Mouse (Mus musculus) 3T3-L1 (cell line): ENCODE results near the gene Trpm4.
"Not testable (repeated sequence)": the region's sequence is repeated elsewhere in the genome, so short reads cannot be mapped to it uniquely, and the experiment has no call there.

Experiments
- DNase-seq: peaks from one replicate; pipeline ENCODE4 v3.0.0-alpha.2; 2015; ENCODE audit warnings: low read depth, low spot score

Gene Trpm4

DNA sequence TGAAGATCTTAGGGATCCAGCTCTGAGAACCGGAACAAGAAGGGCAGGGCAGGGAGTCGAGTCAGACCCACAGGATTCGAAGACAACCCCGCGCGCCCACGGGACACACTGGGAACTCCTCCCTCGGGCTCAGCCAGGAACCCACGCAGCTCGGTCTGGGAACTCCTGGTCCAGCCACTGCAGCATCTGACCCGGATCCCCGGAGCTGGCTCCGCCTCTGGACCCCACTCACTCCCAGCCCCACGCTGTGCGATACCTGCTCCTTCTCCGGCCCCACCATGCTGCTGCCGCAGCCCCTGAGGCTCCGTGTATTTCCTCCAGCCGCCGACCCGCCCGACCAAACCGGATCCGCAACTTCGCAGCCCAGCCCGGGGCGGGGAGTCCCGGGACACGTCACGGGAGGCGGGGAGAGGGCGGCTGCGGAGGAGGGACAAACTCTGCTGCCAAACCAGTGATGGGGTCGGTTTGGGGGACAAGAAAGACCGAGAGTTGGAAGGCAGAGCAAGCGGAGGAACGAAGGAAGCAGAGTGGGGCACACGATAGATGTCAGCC lies at the start of gene Trpm4:
Gene Trpm4 (minus strand): TSS at position 350 of the 552 bp plus-strand sequence.
- peak; percentile 68 for DNase-seq

DNA sequence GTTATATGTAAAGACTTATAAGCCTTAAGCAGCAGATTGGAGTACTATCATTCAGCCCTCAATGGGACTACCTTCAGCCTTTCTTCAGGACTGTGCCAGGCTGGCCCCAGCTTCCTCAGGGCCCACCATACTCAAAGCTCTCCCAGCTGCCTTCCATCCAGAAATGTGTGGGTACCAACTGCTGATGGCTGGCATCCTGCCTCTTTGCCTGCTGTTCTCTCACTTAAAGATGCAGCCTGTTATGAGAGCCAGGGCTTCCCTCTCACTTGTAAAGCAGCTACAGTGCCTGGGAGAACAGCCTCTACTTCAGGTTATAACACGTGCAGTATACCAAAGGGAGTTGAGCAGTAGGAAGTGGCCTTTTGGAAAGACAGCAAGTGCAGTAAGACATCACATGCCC lies 42.5 kb upstream of the Trpm4 start:
- DNase-seq = no peak

DNA sequence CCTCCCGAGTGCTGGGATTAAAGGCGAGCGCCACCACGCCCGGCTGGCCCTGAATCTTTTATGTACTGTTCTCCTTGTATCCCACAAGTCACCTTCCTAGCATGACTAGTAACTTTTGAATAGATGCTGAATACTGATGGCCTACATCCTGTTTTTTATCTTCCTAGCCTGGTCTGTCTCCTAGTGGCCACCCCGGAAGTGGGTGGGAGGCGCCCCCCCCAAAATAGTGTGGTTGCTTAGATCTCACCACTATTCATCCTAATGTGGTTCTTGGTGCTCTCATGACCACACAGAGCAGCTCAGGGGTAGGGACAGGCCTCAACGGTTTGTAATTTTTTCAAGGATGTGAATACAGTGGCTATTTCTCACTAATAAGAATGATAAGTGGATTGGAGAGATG lies 41.0 kb upstream of the Trpm4 start:
- DNase-seq = no peak

DNA sequence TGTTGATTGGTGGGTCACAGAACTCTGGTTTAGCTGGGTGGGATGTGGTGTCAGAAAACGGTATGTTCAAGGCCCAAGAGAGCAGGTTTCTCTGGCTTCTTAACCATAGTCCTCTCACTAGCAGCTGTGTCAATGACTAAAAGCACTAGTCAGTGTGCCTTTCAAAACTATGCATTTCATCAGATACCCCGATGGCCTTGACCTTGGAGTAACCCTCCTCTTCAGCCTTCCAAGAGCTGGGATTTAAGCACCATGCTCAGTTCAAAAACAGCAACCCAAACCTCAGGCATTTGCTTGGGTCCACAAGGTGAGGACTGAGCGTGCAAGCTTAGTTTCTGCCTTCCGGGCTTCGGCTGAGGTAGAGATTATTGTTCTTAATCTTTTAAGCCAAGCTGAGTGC lies 38.8 kb upstream of the Trpm4 start:
- DNase-seq = no peak

DNA sequence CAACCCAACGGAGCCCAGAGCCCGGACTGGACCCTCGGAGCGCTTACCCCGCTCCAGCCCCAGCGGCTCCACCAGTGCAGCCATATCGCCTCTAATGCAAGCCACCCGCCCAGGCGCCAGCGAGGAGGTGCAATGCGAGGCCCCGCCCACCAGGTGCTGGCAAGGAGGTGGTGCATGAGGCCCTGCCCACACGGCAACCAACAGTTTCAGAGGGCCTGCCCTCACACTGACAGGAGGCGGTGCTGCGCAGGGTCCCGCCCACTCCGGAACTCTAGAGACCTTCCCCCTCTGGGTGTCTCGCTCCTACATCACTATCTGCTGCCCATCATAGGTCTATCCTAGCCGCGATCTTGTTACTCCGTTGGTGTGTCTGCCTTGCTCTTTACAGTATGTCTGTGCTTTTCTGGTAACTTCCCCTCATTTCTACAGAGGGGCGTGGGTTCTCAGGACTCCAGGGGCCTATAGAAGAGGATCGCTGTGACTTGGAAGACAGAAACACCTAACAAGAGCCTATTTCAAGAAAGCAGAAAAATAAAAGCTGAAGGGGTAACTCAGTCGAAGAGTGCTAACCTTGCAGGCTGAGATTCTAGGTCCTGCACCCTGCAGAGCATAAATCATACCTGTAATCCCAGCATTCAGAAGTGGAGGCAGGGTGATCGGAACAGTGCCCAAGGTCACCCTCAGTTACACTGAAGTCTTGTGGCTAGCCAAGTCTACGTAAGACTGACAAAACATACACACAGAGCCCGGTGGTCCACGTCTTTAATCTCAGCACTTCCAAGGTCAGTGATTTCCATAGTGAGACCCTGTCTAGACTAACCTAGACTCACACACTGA lies 37.1 kb upstream of the Trpm4 start, which contains the start of gene Lin7b:
Gene Lin7b (minus strand): TSS at position 109 of the 837 bp plus-strand sequence.
- no peak for DNase-seq

DNA sequence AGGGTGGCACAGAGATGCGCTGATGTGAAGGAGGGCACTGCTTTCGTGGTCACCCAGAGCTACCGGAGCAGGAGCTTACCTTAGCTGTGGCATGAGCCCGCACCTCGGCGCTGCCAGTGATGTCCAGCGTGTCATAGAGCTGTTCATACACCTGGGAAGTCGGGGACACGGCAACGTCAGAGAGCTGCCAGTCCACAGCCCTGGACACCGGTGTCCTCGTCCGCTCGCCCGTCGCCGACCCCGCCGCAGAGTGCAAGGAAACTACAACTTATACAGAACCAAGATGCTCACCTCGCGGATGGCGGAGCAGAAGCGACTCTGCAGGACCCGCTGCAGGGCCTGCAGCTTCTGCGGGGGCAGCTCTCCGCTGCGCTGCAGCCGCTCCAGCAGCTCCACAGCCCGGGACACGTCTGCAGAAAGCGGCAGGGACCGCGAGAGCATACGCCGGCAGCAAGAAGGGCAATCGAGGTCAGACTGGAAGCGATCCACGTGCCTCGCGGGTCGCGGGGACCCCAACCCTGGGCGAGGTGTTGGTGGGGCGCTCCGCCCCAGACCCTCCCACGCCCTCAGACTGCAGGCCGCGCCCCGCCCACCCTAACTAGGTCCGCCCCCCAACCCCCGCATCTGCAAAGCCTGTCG lies 36.4 kb upstream of the Trpm4 start:
- DNase-seq = no peak

DNA sequence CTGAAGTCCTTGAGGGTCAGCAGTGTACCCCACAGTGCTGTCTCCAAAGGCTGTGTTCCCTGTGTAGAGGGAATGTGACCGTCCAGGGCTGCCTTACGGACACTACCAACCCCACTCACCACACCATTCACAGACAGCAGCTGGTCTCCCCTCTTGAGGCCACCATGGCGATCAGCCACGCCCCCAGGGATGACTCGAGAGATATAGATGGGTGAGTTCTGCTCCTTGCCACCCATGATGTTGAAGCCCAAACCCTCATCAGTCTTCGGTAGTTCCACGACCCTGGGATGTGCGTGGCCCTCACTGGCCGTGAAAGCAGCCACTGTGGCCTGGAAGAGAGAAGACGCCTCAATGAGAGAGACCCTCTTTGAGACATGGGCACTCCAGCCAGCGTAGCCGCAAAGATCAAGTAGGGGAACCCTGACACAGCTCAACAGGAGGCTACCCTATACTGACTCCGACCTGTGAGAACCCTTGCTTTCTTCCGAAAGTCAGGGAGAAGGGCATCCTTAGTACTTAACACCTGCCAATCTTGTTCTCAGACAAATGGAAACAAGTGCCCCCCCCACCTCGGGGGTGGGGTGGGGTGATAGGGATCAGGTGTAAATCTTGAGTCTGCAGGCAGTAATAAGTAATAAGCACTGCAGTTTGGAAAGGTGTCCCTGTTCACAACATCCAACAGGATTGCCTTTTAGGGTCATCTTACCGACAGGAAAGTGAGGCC lies 35.6 kb upstream of the Trpm4 start:
- DNase-seq = no peak

DNA sequence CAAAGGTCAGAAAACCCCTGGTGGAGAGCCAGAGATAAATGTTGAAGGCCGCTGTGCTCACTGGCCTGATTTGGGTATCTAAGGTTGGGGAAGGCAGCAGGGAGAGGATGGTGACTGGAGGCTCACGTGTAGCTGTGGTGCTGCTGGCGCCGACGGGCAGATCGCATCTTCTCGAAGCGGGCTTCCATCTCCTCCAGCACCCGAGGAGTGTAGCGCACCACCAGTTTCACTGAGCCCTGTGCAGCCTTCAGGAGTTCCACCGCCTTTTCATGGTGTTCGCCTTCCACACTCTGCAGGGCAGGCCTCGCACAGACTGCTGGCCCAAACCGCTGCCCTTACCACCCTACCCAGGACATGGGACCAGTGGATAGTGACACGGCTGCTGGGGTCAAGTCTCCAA lies 34.6 kb upstream of the Trpm4 start:
- DNase-seq = no peak

DNA sequence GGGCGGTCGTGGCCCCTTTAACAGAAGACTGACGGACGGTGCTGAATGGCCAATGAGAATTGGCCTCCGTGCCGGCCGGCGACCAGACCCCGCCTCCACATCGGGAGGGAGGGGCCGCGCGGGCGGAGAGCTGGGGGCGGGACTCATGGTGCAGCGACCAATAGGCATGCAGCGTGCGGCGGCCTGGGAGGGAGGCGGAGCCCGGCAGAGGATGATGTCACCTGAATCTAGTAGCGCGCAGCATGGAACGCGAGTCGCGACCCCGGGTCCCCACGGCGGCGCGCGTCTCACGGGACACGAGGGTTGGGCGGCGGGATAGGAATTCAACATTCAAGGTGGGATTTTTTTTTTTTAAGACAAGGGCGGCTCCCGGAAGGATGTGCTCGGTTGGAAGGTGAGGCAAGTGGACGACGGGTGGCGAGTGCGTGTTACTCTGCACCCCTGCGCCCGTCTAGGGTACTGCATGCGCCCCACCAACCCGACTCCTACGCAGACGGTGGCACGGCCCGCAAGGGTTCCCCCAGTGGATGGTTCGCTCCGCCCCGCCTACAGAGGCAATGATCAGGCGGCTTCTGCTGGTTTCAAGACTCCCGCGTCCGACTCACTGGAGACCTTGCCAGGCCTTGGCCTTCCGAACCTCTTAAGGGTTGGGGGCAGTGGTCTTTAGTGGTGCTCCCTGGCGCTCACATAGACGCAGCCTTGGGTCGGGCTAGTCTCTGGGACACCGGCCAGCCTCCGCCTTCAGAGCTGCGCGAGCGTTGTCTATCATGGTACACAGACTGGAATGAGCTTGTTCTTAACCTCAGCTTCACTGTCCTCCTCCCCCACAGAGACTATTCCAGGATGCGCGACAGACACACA lies 33.7 kb upstream of the Trpm4 start:
- DNase-seq = peak; percentile 92

DNA sequence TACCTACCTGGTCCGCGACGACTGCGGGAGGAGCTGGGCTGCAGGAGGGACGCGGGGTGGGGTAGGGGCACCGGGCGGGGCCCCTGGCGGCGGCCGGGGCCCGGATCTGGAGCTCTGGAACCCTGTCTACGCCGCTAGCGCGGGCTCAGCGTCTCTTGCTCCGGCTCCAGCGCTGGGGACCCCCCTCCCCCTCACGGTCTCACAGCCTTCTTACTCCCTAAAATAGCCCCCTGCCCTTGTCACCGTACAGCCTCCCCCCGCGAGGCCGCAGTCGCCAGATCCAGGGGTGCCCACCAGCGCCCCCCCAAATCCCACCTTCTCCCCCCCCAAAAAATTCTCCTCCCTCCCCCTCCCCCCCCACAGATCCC lies 33.1 kb upstream of the Trpm4 start, which contains the start of gene Ppfia3:
Gene Ppfia3 (minus strand): TSS at position 368 of the 368 bp plus-strand sequence.
- DNase-seq = no peak

DNA sequence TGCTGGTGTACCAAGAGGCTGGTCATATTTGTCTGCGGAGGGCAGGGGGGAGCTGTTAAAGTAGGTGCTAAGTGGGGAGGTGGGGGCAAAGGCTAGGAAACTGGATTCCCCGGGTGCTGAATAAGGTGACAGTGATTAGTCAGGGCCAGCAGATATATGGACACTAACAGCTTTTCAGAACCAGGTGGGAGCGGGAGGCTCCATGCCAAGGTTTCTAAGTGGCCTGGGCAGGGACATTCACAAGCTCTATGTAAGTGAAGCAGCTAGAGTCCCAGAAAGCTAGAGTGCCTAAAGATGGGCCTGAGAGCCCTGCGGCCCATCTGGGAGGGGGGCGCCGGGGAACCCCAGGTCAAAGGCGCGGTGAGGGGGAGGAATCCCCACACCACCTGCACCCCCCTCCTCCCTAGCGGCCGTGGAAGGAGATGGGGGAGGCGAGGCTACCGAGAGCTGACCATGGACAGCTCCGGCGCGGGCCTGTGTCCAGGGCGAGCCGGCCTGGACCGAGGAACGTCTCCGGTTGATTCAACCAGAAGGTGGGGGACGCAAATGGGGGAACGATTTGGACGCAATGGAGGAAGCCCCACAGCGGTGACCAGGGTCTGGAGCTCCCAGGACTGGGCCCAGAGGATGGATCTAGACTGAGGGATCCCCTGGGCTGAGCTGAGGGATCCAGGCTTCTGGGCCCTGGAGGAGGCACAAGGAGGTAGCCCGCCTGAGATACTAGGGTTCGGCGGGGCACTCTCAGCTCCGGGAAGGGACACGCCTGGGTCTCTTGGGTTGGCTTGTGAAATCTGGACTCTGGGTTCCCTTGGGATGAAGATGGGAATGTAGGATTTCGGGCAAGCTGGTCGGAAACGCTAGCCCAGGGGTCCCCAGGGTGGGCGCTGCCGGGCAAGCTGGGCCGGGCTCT lies 32.4 kb upstream of the Trpm4 start:
- peak; percentile 28 for DNase-seq

DNA sequence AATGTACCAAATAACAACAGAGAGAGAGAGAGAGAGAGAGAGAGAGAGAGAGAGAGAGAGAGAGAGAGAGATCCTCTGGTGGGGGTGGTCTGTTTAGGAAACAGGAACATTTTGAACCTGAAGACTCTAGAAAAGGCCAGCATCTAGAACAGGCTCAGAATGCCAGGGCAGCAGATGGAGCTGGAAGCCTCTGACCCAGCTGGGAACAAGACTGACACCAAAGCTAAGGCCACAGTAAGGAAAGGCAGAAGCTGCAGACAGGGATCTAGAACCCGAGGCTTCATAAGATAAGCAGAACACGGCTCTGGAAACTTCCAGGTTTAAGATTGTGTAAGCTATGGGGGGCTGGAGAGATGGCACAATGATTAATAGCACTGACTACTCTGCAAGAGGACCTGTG lies 30.4 kb upstream of the Trpm4 start:
- DNase-seq = no peak

DNA sequence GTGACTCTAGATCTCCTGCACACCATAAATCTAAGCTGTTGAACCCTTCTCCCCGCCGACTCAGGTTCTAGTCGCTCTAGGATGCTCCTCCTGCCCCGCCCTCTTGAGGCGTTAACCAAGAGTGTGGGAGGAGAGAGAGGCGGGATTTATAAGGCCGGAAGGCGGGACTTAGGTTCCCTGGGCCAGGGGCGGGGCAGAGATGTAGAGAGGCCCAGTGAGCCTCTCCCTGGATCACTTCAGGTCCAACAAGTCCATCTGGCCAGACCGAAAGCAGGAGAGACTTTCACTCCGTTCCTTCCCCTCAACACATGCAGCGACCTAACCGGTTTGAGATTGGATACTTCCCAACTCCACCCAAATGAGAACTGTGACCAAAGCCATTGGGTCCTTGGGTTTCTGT lies 29.2 kb upstream of the Trpm4 start:
- DNase-seq = no peak

DNA sequence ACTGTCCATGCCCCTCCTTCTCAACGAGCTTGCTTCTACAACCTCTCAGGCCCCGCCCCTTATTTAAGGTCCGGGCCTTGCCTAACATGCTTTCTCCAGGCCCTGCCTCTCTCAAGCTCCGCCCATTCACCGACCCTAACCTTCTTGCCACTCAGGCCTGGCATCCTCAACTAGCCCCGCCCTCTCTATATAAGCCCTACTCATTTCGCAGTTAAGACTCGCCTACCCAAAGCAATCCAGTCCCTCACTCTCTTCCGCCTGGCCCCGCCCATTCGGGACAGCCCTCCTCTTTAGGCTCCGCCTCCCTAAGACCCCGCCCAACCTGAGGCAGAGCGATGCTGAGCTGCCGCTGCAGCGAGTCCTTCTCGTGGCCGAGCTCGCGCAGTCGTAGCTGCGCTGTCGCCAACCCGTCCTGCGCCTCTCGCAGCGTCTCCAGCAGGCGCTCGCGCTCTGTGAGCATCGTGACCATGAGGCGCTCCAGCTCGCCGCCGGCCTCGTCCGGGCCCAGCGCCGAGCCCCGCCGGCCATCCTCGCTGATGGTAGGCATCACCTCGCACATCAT lies 27.7 kb upstream of the Trpm4 start:
- no peak for DNase-seq

DNA sequence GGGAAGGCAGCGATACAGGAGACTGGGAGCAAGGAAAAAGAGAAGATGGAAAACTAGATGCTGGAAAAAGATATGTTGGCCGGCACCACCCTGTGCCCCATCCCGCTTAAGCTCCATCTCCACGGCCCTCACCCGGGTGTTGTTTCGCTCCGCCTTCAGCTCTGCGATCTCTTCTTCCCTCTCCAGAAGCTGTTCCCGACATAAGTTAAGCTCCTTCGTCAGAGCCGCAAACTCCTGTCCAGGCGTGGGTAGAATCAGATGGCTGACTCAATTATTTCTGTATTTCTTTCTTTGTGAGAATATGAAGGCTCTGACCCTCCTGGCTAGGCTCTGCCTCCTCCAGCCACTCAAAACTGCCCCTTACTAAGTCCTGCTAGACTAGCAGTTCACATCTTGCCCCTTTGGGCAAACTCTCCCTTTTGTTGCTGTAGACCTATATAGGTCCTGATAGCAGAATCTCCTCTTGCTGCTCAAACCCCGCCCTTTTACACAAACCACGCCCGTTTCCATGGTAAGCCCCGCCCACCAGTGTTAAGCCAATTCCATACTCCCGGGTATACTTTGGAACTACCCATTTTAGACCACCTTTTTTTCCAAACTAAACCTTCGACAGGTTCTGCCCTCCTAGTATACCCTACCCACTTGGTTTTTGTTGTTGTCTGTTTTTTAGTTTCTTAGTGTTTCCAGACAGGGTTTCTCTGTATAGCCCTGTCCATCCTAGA lies 27.0 kb upstream of the Trpm4 start:
- DNase-seq = no peak

DNA sequence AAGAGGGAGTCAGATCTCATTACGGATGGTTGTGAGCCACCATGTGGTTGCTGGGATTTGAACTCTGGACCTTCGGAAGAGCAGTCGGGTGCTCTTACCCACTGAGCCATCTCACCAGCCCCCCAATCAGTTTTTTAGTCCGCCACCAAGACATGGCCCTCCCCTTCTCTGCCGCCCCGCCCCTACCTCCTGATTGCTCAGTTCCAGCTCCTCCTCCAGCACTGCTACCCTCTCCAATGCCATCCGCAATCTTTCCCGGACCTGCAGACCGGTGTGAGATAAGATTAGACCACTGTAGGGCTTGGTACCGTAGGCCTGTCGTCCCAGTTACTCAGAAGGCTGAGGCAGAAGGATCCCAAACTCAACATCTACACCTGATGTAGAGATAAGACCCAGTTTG lies 25.5 kb upstream of the Trpm4 start:
- DNase-seq = not testable (repeated sequence)

DNA sequence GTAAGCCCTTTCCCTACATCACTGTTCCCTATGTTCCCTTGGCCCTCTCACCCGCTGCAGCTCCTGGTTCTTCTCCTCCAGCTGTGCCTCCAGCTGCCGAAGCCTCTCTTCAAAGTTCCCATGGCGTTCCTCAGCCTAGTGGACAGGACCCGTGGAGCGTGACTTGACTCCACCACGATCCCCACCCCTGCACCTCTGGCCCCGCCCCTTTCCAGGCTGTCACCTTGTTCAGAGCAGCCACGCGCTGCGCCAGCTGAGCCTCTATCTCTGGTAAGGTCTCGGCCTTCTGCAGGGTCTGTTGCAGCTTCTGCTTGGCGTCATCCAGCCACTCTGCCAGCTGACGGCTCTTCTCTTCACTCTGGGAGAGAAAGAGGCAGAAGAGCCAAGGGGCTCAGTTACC lies 22.5 kb upstream of the Trpm4 start:
- DNase-seq = no peak

DNA sequence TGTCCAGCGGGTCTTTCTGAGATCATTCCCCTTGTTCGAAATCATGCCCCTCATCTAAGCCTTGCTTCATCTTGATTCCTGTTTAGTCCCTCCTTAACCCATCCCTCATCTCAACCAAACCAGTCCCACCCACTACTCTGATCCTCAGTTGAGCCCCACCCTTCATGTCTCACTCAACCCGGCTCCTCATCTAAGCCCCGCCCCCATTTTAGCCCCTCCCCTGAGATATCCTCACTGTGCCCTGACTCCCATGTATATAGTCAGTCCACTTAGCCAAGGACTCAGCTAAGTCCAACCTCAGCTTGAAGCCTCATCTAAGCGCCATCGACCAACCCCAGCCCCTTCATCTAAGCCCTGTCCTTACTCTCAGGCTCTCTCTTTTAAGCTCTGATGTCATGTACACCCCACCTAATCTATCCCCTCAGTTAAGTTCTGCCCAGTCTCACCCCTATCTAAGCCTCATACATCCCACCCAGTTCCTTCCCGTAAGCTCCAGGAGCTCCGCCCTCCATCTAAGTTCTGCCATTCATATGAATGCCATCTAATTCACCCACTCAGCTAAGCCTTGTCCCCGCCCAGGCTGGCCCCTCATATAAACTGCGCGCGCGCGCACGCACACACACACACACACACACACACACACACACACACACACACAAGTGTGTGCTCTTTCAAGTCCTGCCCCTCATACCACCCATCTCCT lies 21.9 kb upstream of the Trpm4 start:
- no peak for DNase-seq

DNA sequence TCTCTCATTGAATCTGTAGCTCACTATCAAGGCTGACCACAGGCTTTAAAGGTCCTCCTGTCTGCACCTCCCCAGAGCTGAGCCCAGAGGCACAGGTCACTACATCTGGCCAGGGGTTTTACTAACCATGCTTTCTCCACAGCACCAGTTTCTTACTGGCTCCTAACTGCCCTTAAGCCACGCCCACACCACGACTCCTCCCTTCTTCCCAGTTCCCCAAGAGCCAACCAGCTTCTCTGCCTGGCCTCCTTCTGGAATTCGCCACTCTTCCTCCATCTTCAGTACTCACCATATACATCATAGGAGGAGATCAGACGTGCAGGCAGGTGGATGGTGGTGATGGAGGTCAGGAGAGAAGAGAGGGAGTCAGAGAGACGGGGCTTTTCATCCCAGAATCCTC lies 19.5 kb upstream of the Trpm4 start:
- no peak for DNase-seq
